Mouse (Mus musculus) heart, postnatal 36 days (tissue): Measurements from ENCODE around the gene Map3k5. TPM values are rescaled to one million over a fixed set of nuclear protein-coding genes. Genes with fewer than 3 reads are reported as not detected.
A peak's percentile ranks its signal among the peaks of the same experiment; 100 is the strongest.

Experiments
- DNase-seq, 2 experiments: peaks; one replicate each; pipeline ENCODE4 v3.0.0; 2021 to 2022
- intact Hi-C: fragments of 180-260 bp; cut with DNase I; formaldehyde crosslinking; loops from one replicate; pipeline ENCODE4 v1.15.1; 2025
- total RNA-seq, 2 experiments: library from RNA; stranded (reverse); gene quantifications; 2 replicates each; pipeline ENCODE4 v1.2.3; 2021

Gene Map3k5
- total RNA-seq, 2 experiments from 2014 or later = 43.4 to 43.5 TPM

GRCm38 (mm10) chr10:20076541-20077469, 142.5 kb downstream of the Map3k5 start:
- no peak for DNase-seq
- intact Hi-C loops = no loop called here

- intact Hi-C loops = no loop called here
Observed at GRCm38 (mm10) chr10:20078350-20078749, 144.1 kb downstream of the Map3k5 start.

DNA sequence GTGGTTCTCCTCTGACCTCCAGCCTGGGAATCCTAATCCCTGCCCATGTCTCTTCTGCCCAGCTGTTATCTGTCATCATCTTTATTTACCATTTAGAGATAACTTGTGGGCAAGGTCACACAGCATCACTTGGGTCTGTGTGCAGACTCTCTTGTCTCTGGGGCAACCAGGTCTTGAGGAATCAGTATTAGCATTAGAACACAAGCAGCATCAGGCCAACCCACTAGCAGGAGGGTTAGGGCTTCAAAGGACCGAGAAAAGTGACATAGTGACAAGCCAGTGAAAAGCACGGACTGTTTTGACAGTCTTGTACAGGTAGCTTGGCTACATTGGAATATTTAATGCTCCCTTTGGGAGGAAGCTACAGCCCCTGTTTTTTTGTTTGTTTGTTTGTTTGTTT, 153.6 kb downstream of the Map3k5 start:
- DNase-seq = no peak
- intact Hi-C loops = no loop called here

More at GRCm38 (mm10) chr10:20078350-20078749, 144.1 kb downstream of the Map3k5 start:
- DNase-seq = no peak

- no peak for DNase-seq
- intact Hi-C loops = no loop called here
Observed at GRCm38 (mm10) chr10:20089026-20089425, 154.8 kb downstream of the Map3k5 start.

DNA sequence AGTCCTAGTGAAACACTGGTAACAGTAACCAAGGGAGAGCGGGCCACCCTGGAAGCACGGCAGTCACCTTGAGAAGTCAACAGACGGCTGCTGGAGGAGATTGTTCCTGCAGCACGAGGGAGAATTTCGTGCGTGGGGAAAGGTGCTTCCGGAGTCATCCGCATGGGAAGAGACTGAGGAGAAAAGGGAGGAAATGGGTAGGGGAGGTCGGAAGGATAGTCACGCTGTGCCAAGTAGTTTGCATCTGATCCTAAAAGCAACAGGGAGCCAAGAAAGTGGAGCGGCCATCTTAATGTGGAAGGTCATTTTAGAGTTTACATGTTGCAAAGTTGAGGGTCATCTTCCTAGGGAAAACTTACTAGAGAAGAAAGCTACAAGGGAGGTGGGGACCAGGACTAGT, 155.9 kb downstream of the Map3k5 start:
- intact Hi-C loops = no loop called here
- no peak for DNase-seq

DNA sequence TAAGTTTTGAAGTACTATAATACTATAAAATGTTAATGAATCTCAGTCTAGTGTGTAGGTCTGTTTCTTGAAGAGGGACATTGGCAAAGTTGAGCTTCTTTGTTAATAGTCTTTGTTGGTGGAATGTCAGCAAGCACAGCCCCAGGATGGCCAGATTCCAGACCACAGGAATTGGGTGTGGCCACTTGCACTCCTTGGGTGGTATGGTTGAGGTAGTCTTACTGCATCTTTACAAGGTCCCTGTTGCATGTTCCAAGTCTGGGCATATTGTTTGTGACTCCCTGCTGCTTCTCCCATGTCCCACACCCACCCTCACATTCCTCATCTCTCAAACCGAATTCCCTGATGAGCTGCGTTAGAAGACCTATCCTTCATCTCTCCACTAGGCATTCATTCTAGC, 157.1 kb downstream of the Map3k5 start:
- intact Hi-C loops = no loop called here
- DNase-seq = no peak

- no peak for DNase-seq
- intact Hi-C loops = no loop called here
Observed at GRCm38 (mm10) chr10:20092371-20092770, 158.1 kb downstream of the Map3k5 start.

DNA sequence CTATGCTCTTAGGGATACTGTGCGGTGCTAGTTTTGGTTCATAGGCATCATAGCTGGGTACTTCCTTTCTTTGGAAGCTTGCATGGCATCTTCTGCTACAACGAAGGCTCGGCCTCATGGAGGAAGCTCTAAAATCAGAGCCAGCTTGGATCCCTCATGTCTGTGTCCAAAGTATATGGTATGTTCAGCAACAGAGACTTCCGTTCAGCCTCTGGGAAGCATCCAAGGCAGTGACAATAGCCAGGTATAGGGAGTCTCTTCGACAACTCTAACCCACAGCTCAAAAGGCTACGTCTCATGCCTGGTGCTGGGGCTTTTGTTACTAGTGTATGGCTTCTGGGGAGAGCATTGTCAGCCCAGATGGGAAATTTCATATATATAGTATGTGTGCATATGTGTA, 167.2 kb downstream of the Map3k5 start:
- no peak for DNase-seq
- intact Hi-C loops = no loop called here

GRCm38 (mm10) chr10:20104271-20104931, 170.1 kb downstream of the Map3k5 start:
- peak; percentile 77 to 84 for DNase-seq
- intact Hi-C loops = loop anchor here (2.0 kb wide), 1 partner anchor 20 kb away; no protein-coding TSS in a partner anchor

- no peak for DNase-seq
- intact Hi-C loops = loop anchor here (2.0 kb wide), 1 partner anchor 19 kb away; no protein-coding TSS in a partner anchor
Observed at GRCm38 (mm10) chr10:20105575-20105974, 171.3 kb downstream of the Map3k5 start.

GRCm38 (mm10) chr10:20107031-20107430, 172.8 kb downstream of the Map3k5 start:
- no peak for DNase-seq
- intact Hi-C loops = no loop called here

DNA sequence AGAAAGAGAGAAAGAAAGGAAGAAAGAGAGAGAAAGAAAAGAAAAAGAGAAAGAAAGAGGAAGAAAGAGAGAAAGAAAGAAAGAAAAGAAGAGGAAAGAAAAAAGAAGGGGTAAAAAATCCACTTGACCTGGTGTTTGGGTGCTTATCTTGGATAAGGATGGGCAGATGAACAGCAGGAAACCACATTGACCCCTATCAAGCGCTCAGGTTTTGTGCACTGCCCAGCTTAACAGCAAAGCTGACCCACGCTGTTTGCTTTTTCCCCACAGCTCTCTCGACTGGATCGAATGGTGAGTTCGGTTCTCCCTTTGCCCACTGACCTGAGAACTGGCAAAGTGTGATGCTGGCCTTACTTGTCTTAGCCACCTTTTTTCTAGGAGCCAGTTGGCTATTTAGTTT, 177.2 kb downstream of the Map3k5 start:
- DNase-seq = no peak
- intact Hi-C loops = loop anchor here (10.0 kb wide), 1 partner anchor 397 kb away; the partner anchor contains the start of gene Il20ra

DNA sequence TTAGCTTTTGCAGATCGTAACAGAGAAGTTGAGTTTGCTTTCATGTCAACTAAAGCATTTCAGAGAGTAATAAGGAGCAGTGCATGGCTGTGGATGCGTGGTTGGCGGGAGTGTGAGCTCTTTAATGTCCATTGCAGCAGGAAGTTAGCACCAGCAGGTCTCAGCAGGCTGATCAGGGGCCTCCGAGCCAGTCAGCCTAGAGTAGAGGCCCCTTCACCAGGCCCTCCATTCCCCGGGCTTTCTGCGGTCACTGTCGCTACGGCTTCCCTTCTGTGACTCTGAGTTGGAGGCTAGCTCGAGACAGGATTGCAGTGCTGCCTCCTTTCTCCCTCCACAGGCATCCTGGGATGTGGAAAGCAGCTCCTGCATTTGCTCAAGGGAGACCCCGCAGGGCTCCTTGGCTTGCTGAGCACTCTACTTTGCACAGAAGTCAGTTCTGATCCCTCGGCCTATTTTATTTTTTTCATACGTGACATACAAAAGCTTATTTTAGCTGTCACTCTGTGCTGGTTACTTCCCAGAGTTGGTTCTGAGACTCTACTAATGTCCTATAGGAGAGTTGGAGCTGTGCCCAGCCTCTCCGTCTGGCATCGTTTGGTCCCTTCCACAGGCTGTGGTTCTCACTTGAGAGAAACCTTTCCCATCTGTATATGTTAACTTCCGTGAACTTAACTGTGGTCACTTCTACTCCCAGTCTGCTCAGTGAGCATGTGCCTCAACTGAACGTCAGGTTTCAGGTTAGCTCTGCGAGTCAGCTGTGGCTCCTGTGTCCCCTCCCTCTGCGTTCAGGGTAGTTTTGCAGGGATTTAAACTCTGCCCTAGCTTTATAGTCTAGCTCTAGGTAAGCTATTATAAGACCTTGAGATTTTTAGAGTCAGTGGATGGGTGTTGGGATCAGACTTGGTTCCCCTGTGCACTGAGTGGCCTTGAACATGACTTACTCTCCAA, 178.0 kb downstream of the Map3k5 start:
- no peak for DNase-seq
- intact Hi-C loops = loop anchor here (10.0 kb wide), 1 partner anchor 397 kb away; the partner anchor contains the start of gene Il20ra

DNA sequence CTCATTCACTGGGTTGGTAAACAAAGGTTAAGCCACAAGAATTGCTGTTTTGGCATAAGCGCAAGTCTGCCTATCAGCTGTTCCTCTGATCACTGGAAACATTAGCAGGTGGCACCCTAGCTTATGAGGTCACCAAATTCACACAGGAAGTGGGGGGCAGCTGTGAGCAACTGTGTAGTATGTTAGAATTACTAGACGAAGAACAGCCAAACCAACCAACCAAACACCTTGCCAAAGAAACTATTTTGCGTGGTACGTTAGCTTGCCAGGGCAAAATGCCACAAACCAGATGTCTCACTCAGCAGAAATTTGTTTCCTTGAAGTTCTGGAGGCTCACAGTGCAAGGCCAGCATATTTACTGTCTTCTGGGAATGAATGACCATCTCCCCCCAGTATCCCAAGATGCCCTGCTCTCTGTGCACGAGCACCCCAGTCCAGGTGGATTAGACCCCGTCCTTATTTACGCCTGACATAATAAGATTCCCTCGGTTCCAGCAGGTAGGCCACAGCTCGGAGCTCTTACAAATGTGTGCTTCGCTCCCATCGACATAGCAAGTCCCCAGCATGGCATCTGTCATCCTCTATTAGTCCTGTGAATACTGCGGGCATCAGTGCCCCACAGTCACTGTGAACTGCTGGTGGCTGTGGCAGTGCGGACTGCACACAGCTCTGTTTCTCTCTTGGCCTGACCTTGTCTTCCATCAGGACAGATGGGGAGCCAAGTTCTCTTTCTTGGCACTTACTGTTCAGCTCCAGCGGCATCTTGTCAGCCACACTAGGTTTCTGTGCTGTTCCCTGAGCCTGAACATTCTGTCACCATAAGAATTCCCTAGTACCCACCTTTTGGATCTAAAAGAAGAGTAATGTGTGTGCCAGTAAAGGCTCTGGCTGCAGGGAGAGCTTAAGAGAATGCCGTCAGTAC, 185.5 kb downstream of the Map3k5 start:
- intact Hi-C loops = loop anchor here (5.0 to 10.0 kb wide), 2 partner anchors 187 to 405 kb away; partner anchors contain the start of genes Il20ra and Map3k5
- DNase-seq = no peak

DNA sequence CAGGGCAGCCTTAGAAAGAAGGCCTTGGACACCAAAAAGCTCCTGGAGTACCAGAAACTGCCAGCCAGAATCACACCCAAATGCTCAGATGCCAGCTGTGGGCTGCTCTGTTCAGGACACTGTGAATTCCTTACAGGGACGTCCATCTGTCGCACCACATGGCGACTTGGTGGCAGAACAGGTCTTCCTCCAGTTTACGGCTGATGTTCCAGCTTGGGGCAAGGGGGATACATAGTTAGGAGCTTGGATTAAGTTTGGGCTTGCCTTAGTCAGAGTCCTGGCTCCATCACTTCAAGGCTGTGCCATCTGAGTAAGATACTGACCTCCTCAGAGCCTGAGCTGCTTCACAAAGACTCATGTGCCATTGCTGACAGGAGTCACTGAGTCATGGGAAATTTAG, 187.7 kb downstream of the Map3k5 start:
- intact Hi-C loops = loop anchor here (5.0 kb wide), 1 partner anchor 190 kb away; the partner anchor contains the start of gene Map3k5
- no peak for DNase-seq

DNA sequence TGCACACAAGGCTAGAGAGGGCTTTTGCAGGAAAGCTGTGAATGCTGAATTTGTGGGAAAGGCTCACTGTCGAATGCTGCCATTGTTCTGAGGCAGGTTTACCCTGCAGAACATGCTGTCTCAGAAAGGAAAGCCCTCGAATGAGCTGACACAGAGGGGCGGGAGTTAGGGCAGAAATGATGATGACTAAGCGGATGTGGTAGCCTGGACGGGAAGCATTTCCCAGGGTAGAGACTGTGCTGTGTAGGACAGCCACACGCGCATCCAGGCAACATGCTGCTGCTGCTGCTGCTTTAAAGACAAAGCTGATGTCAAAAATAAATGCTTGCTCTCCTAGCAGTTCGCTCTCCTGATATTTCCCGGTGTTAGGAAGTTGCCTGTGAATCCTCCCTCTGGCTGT, 189.1 kb downstream of the Map3k5 start:
- intact Hi-C loops = loop anchor here (5.0 kb wide), 1 partner anchor 191 kb away; the partner anchor contains the start of gene Map3k5
- DNase-seq = peak; percentile 25 to 30

DNA sequence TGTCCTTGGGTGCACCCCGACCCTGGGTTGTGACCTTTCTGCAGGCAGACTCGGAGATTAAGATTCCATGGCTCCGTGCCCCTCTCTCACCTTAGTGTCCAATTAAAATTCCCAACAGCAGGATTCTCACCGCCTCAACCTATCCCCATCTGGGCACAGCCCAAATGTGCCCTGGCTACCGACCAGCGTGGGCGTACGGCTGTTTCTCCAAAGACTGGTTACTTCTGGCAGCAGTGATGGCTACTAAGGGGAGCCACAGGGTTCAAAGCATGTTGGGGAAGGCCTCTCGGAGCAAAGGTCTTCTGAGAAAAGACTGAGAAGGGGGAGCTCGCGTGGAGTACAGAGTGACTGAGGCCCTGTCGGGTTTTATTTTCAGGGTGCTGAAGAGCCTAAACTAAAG, 190.3 kb downstream of the Map3k5 start:
- intact Hi-C loops = loop anchor here (2.0 to 5.0 kb wide), 3 partner anchors 20 to 218 kb away; partner anchors contain the start of genes Map3k5 and Pex7
- DNase-seq = no peak

DNA sequence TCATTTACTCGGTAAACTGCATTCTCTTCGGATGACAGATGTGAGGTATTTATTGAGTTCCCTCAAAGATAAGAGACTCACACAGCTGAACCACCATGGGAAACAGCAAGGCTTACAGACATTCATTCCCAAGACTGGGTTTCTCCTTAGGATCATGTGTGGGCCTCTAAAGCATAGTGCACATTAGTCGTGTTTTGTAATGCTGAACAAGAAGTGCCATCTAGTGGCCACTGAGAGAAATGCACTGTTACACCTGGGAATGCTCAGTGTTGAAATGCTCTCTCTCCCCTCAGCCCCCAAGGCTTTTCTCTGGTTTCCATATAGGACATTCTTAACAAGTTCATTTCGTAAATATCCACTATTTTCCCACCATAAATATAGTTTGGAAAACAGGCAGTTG, 191.0 kb downstream of the Map3k5 start:
- intact Hi-C loops = loop anchor here (1.0 to 5.0 kb wide), 5 partner anchors 20 to 218 kb away; partner anchors contain the start of gene Pex7
- DNase-seq = peak; percentile 64 to 71
